Mouse (Mus musculus) cerebellum, adult 2 months (tissue): ENCODE measurements at regions not wholly inside any gene's neighbourhood (a gene's known extent, or its start where the extent isn't known, plus 50 kb on each side); places are given as distances from the start of the nearest gene placed in this dataset.

Experiments used
- CTCF ChIP-seq: fragments of 200-500 bp; IDR thresholded peaks from 2 replicates; pipeline ENCODE4 v1.5.1; 2011; ENCODE audit warnings: low read depth, mild to moderate bottlenecking, control low read depth, low read length, moderate library complexity, borderline replicate concordance; ENCODE audit not compliant: insufficient read depth
- POLR2A ChIP-seq: fragments of 200-500 bp; IDR thresholded peaks from 2 replicates; pipeline ENCODE4 v1.6.1; 2011; ENCODE audit warnings: low read length, control low read depth, borderline replicate concordance; ENCODE audit not compliant: insufficient read depth

- no peak for TF ChIP-seq CTCF
- no peak for TF ChIP-seq POLR2A
Observed at GRCm38 (mm10) chr3:20680944-20681494, 314.0 kb upstream of the Agtr1b start.
